Mouse (Mus musculus) liver, adult 2 months (tissue): ENCODE results near the gene Plekha6.

Experiments used
- CTCF ChIP-seq: fragments of 200-500 bp; IDR thresholded peaks from 2 replicates; pipeline ENCODE4 v1.5.1; 2011; ENCODE audit warnings: low read depth, low read length, control low read depth
- POLR2A ChIP-seq: fragments of 200-500 bp; IDR thresholded peaks from 2 replicates; pipeline ENCODE4 v1.6.1; 2011; ENCODE audit warnings: low read length, control low read depth; ENCODE audit not compliant: insufficient read depth; ENCODE audit errors: extremely low read depth

GRCm38 (mm10) chr1:133255776-133256175 lies 91.8 kb downstream of the Plekha6 start:
- TF ChIP-seq POLR2A: no peak
- no peak for TF ChIP-seq CTCF
